Mouse (Mus musculus) hindbrain, embryonic 14.5 days (tissue): ENCODE results near the gene Fut1. TPM values are rescaled to one million over a fixed set of nuclear protein-coding genes. Genes with fewer than 3 reads are reported as not detected.
"Not testable (repeated sequence)": the region's sequence is repeated elsewhere in the genome, so short reads cannot be mapped to it uniquely, and the experiment has no call there.

Experiments
- ATAC-seq: fragments of 200-750 bp; cut with Nextera tagmentation; 2 replicates; pipeline ENCODE4 v1.8.0; 2017; ENCODE audit warnings: moderate number of reproducible peaks, mild to moderate bottlenecking, moderate TSS enrichment, moderate library complexity; ENCODE audit not compliant: low FRiP score
- DNase-seq: peaks from one replicate; pipeline ENCODE4 v3.0.0-alpha.2; 2015; ENCODE audit warnings: low spot score
- H3K27ac ChIP-seq: fragments of 300-500 bp; sonication (generic); 2 replicates; pipeline ENCODE4 v1.5.1; 2014; ENCODE audit warnings: mild to moderate bottlenecking, moderate library complexity
- H3K27me3 ChIP-seq: fragments of 300-500 bp; sonication (generic); 2 replicates; pipeline ENCODE4 v1.6.1; 2014; ENCODE audit warnings: mild to moderate bottlenecking, low read length, mixed read lengths; ENCODE audit not compliant: control insufficient read depth, insufficient read depth
- H3K36me3 ChIP-seq: fragments of 300-500 bp; sonication (generic); replicated peaks from 2 replicates; pipeline ENCODE4 v1.6.1; 2014; ENCODE audit not compliant: control insufficient read depth, insufficient read depth
- H3K4me1 ChIP-seq: fragments of 300-500 bp; sonication (generic); replicated peaks from 2 replicates; pipeline ENCODE4 v1.6.1; 2014; ENCODE audit warnings: antibody characterized with exemption, low read length, mixed read lengths; ENCODE audit not compliant: control insufficient read depth, insufficient read depth
- H3K4me2 ChIP-seq: fragments of 300-500 bp; sonication (generic); replicated peaks from 2 replicates; pipeline ENCODE4 v1.6.1; 2014; ENCODE audit warnings: mild to moderate bottlenecking, moderate library complexity
- H3K4me3 ChIP-seq: fragments of 300-500 bp; sonication (generic); replicated peaks from 2 replicates; pipeline ENCODE4 v1.5.1; 2014; ENCODE audit warnings: mild to moderate bottlenecking, low read length
- H3K9ac ChIP-seq: fragments of 300-500 bp; sonication (generic); 2 replicates; pipeline ENCODE4 v1.6.1; 2014
- H3K9me3 ChIP-seq: fragments of 300-500 bp; sonication (generic); 2 replicates; pipeline ENCODE4 v1.6.1; 2016; ENCODE audit warnings: low read length; ENCODE audit not compliant: control insufficient read depth
- WGBS: fragments of 180-500 bp; shearing (Covaris S2); extraction: QIAGEN DNeasy Blood & Tissue Kit; methylation state at CpG from one replicate; pipeline ENCODE4 v1.1.7; 2014; 5-methylcytosine and 5-hydroxymethylcytosine counted together
- polyA plus RNA-seq: library from polyadenylated mRNA; unstranded; fragments of >200 nt; fragmentation: Nextera tagmentation; extraction: Ambion mirVana; gene quantifications from 2 replicates; pipeline ENCODE4 v1.2.1, GENCODE M21; 2014

The Fut1 gene
- polyA plus RNA-seq, 1 experiment from 2014 or later: not detected

- DNase-seq (no peak), ATAC-seq (no peak)
- 38% methylated on average over 16 of the region's 16 CpGs for WGBS
- Histone ChIP-seq H3K9ac (peak overlapping the region; percentile 75), H3K36me3 (no peaks in the 10 kb centered on the region), H3K4me2 (peak overlapping the region; percentile 67), H3K4me3 (peak overlapping the region; percentile 38), H3K4me1 (peaks cover 28% of the 10 kb centered on the region), H3K27ac (peak overlapping the region; percentile 86), H3K9me3 (no peaks in the 10 kb centered on the region), H3K27me3 (no peaks in the 10 kb centered on the region)
Measured at GRCm38 (mm10) chr7:45642503-45643255, 25.6 kb downstream of the Fut1 start.

GRCm38 (mm10) chr7:45643441-45644178 lies 26.5 kb downstream of the Fut1 start:
- H3K27me3 ChIP-seq: no peaks in the 10 kb centered on the region
- H3K4me2 ChIP-seq: peak overlapping the region; percentile 67
- no peaks in the 10 kb centered on the region for H3K9me3 ChIP-seq
- peak overlapping the region; percentile 86 for H3K27ac ChIP-seq
- H3K4me3 ChIP-seq: peak overlapping the region; percentile 38
- peak; percentile 96 for DNase-seq
- WGBS: 2% methylated on average over 28 of the region's 28 CpGs
- H3K36me3 ChIP-seq: no peaks in the 10 kb centered on the region
- H3K9ac ChIP-seq: peak overlapping the region; percentile 75
- peak; percentile 95 for ATAC-seq
- H3K4me1 ChIP-seq: peaks cover 21% of the 10 kb centered on the region

DNA sequence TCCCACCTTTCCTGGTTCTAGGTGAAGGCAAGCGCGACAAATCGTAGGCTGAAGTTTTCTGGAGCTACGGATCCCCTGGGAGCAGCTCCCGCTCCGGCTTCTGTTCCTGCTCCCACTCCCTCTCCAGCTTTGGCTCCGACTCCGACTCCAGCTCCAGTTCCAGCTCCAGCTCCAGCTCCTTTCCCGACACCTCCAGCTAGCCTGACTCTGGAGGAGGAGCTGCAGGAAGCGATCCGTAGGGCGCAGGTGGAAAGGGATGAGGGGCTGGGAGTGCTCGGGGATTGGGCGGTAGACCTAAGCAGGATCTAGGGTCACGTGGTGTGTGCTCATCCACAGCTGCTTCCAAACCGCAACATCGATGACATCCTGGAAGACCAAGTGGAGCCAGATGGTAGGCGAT lies 27.1 kb downstream of the Fut1 start:
- ATAC-seq: no peak; the same call in 1 of the 2 replicates
- Histone ChIP-seq H3K9ac (peak overlapping the region; percentile 56), H3K27me3 (no peaks in the 10 kb centered on the region), H3K4me1 (peaks cover 21% of the 10 kb centered on the region), H3K9me3 (no peaks in the 10 kb centered on the region), H3K4me2 (peak overlapping the region; percentile 67), H3K36me3 (no peaks in the 10 kb centered on the region), H3K27ac (peak overlapping the region; percentile 86), H3K4me3 (peak overlapping the region; percentile 34)
- WGBS: 3% methylated on average over 18 of the region's 18 CpGs
- peak; percentile 60 for DNase-seq

DNA sequence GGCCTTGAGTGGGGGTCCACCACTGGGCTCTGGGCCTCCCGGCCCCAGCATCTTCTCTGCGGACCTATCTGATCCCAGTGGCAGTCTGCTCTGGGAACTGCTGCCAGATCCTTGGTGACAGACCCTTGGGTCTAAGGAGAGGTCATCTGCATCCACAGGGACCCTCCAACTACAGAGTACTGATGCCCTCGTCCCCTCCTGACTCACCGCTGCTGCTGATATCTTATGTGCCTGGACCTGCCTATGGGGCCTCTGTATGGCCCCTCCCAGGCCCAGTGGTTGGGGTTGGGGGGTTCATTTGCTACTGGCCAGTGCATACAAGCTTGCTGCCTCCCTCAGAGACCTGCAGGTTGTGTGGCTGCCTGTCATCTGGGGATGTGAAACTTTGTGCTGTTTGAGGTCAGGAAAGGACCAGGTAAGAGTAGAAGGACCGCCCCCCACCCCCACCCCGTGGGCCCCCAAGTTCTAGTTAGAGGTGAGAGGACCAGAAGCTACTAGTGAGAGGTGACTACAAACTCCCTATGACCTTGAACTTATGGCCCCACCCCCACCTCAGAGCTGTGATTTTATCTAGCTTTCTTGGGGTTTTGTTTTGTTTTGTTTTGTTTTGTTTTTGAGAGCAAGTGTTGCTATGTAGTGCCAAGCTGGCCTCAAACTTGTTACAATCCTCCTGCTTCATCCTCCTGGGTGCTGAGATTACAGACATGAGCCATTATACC lies 27.9 kb downstream of the Fut1 start:
- Histone ChIP-seq H3K9ac (peak overlapping the region; percentile 56), H3K4me1 (peaks cover 21% of the 10 kb centered on the region), H3K9me3 (no peaks in the 10 kb centered on the region), H3K27me3 (no peaks in the 10 kb centered on the region), H3K4me3 (peak overlapping the region; percentile 34; the same call in 1 of the 2 replicates), H3K27ac (peak overlapping the region; percentile 86), H3K36me3 (no peaks in the 10 kb centered on the region), H3K4me2 (peak overlapping the region; percentile 67)
- DNase-seq (no peak), ATAC-seq (no peak)
- WGBS: 73% methylated on average over 6 of the region's 6 CpGs

DNA sequence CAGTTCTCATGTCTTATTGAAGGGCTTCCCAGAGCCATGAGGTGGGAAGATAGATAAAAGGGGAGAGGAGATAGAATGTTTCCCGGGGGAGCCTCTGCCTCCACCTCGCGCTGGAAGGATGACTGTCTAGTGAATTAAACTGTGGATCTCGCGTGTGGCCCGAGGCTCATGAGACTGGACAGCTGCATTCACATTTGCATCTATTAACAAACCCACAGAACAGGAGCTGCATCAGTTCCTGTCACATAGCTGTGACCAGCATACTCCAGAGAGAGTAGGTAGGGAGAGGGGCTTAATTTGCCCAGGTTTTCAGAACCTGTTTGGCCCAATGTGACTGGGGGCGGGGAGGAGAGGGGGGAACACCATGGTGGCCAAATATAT lies 28.5 kb downstream of the Fut1 start:
- DNase-seq: no peak
- H3K9ac ChIP-seq: no peak overlapping the region
- H3K4me1 ChIP-seq: peaks cover 21% of the 10 kb centered on the region
- no peaks in the 10 kb centered on the region for H3K9me3 ChIP-seq
- no peak for ATAC-seq
- H3K27me3 ChIP-seq: no peaks in the 10 kb centered on the region
- H3K4me2 ChIP-seq: no peak overlapping the region
- no peak overlapping the region for H3K4me3 ChIP-seq
- H3K36me3 ChIP-seq: no peaks in the 10 kb centered on the region
- no peak overlapping the region for H3K27ac ChIP-seq
- WGBS: 55% methylated on average over 7 of the region's 7 CpGs

DNA sequence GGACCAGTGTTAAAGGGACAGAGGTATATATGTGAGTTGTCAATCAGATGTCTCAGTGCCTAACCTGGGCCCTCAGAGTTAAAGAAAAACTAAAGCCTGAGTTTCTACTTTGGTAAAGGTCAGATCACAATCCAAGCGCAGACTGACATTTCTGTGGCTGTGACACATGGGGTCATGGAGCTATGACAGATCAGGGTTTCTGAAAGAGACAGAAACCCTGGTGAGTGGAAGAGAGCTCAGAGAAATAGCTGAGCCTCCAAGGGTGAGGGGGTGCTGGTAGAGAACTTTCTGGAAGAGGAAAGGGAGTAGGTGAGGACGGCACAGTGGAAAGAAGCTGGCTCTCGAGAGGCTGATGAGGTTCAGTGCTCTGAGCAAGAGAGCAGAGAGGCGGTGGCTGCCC lies 29.6 kb downstream of the Fut1 start:
- Histone ChIP-seq H3K4me1 (peaks cover 21% of the 10 kb centered on the region), H3K36me3 (no peaks in the 10 kb centered on the region), H3K4me3 (no peak overlapping the region), H3K4me2 (no peak overlapping the region), H3K27me3 (no peaks in the 10 kb centered on the region), H3K27ac (no peak overlapping the region), H3K9me3 (no peaks in the 10 kb centered on the region), H3K9ac (no peak overlapping the region)
- WGBS: 77% methylated on average over 4 of the region's 4 CpGs
- ATAC-seq: no peak
- no peak for DNase-seq

GRCm38 (mm10) chr7:45649351-45649750 lies 32.3 kb downstream of the Fut1 start:
- H3K36me3 ChIP-seq: no peaks in the 10 kb centered on the region
- no peak overlapping the region for H3K4me2 ChIP-seq
- no peaks in the 10 kb centered on the region for H3K27me3 ChIP-seq
- H3K9ac ChIP-seq: no peak overlapping the region
- no peak for DNase-seq
- H3K9me3 ChIP-seq: no peaks in the 10 kb centered on the region
- no peak for ATAC-seq
- H3K4me1 ChIP-seq: peaks cover 5% of the 10 kb centered on the region; the same call in 1 of the 2 replicates
- no peak overlapping the region for H3K27ac ChIP-seq
- WGBS: 85% methylated on average over 8 of the region's 8 CpGs
- no peak overlapping the region for H3K4me3 ChIP-seq

DNA sequence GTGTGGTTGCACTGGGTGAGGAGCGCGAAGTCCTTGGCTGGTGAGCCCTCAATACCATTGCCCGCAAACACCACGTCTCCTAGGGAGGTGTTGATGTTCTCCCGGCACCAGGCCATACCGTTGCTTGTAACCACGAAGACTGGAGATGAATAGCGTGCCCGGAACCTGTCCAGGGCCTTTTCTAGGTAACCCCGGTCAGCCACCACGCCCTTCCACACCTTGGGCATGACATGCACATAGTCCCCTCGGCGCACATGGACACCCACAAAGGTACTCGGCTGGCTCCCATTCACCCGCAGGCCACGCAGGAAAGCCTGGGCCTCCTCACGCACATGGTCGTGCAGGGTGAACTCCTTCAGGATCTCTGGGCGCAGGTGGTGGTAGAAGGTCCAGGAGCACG lies 33.4 kb downstream of the Fut1 start:
- ATAC-seq: not testable (repeated sequence)
- 96% methylated on average over 18 of the region's 20 CpGs for WGBS

DNA sequence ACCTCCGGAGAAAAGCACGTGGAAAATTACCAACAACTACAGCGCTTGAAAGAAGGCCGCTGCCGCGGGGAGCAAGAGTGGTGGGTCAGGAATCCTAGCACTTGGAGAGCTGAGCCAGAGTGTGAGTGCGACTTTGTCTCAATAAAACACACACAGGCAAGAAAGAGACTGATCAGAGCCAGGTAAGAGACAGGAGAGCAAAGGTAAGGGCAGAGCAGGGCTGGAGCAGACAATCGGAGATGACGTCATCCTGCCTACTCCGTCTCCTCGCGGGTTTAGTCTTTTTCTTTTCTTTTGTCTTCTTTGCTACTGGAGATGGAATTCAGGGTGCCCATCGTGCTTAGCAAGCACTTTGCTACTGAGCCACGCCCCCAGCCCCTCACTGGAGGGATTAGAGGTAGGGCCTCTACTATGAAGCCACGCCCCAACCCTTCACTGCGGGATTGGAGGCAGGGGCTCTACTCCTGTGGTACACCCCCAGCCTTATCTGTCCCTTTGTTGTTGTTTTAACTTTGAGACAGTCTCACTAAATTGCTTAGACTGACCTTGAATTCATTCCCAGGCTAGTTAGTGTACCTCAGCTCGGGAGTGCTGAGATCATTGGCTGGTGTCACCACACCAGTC lies 37.4 kb downstream of the Fut1 start:
- no peaks in the 10 kb centered on the region for H3K36me3 ChIP-seq
- H3K27me3 ChIP-seq: no peaks in the 10 kb centered on the region
- H3K4me3 ChIP-seq: no peak overlapping the region
- 31% methylated on average over 17 of the region's 17 CpGs for WGBS
- DNase-seq: no peak
- H3K9me3 ChIP-seq: no peaks in the 10 kb centered on the region
- no peak overlapping the region for H3K27ac ChIP-seq
- H3K9ac ChIP-seq: no peak overlapping the region; the same call in 1 of the 2 replicates
- H3K4me2 ChIP-seq: peak overlapping the region; percentile 32
- H3K4me1 ChIP-seq: no peaks in the 10 kb centered on the region
- no peak for ATAC-seq

More for the DNA sequence above, 33.4 kb downstream of the Fut1 start:
- H3K4me2 ChIP-seq, H3K4me3 ChIP-seq, H3K27ac ChIP-seq, H3K36me3 ChIP-seq, H3K27me3 ChIP-seq, H3K9me3 ChIP-seq, H3K9ac ChIP-seq, H3K4me1 ChIP-seq, DNase-seq: not testable (repeated sequence)
